Mouse (Mus musculus): ENCODE measurements around the gene 2310079G19Rik. TPM values are rescaled to one million over a fixed set of nuclear protein-coding genes. Genes with fewer than 3 reads are reported as not detected.

The 2310079G19Rik gene
- polyA plus RNA-seq (2012), result not detected in 2 replicates

- no peak for TF ChIP-seq GATA1 (IDR thresholded peaks at IDR 0.05; ENCODE audit: low read length)
Measured at GRCm38 (mm10) chr16:88627566-88627965, at the start of gene 2310079G19Rik. Gene 2310079G19Rik (minus strand): TSS chr16:88627666.

- TF ChIP-seq GATA1 (IDR thresholded peaks at IDR 0.05; ENCODE audit: low read length), result no peak
Measured at GRCm38 (mm10) chr16:88671571-88671970, 44.1 kb upstream of the 2310079G19Rik start, which contains the start of gene Krtap27-1. Gene Krtap27-1 (minus strand): TSS chr16:88671671.

GRCm38 (mm10) chr16:88657426-88657825 lies 30.0 kb upstream of the 2310079G19Rik start:
- TF ChIP-seq GATA1 (IDR thresholded peaks at IDR 0.05; ENCODE audit: low read length), result no peak

- no peak for TF ChIP-seq GATA1 (IDR thresholded peaks at IDR 0.05; ENCODE audit: low read length)
Measured at GRCm38 (mm10) chr16:88651952-88652351, 24.5 kb upstream of the 2310079G19Rik start.

GRCm38 (mm10) chr16:88651082-88651481 lies 23.6 kb upstream of the 2310079G19Rik start:
- no peak for TF ChIP-seq GATA1 (IDR thresholded peaks at IDR 0.05; ENCODE audit: low read length)

GRCm38 (mm10) chr16:88647358-88647846 lies 19.9 kb upstream of the 2310079G19Rik start, which contains the start of gene Krtap26-1:
Gene Krtap26-1 (minus strand): TSS chr16:88647796.
- TF ChIP-seq GATA1 (IDR thresholded peaks at IDR 0.05; ENCODE audit: low read length), result no peak

GRCm38 (mm10) chr16:88646366-88647111 lies 19.1 kb upstream of the 2310079G19Rik start:
- TF ChIP-seq GATA1 (IDR thresholded peaks at IDR 0.05; ENCODE audit: low read length), result no peak

- TF ChIP-seq GATA1 (IDR thresholded peaks at IDR 0.05; ENCODE audit: low read length), result no peak
Measured at GRCm38 (mm10) chr16:88640053-88640452, 12.6 kb upstream of the 2310079G19Rik start.

- no peak for TF ChIP-seq GATA1 (IDR thresholded peaks at IDR 0.05; ENCODE audit: low read length)
Measured at GRCm38 (mm10) chr16:88635142-88635541, 7.7 kb upstream of the 2310079G19Rik start.

GRCm38 (mm10) chr16:88631474-88631873 lies 4.0 kb upstream of the 2310079G19Rik start:
- no peak for TF ChIP-seq GATA1 (IDR thresholded peaks at IDR 0.05; ENCODE audit: low read length)

- no peak for TF ChIP-seq GATA1 (IDR thresholded peaks at IDR 0.05; ENCODE audit: low read length)
Measured at GRCm38 (mm10) chr16:88612712-88613111, 14.8 kb downstream of the 2310079G19Rik start.

- no peak for TF ChIP-seq GATA1 (IDR thresholded peaks at IDR 0.05; ENCODE audit: low read length)
Measured at GRCm38 (mm10) chr16:88611922-88612321, 15.5 kb downstream of the 2310079G19Rik start, which contains the start of gene Krtap24-1. Gene Krtap24-1 (minus strand): TSS chr16:88612279.

GRCm38 (mm10) chr16:88604570-88604969 lies 22.9 kb downstream of the 2310079G19Rik start:
- no peak for TF ChIP-seq GATA1 (IDR thresholded peaks at IDR 0.05; ENCODE audit: low read length)

GRCm38 (mm10) chr16:88602464-88602863 lies 25.0 kb downstream of the 2310079G19Rik start:
- TF ChIP-seq GATA1 (IDR thresholded peaks at IDR 0.05; ENCODE audit: low read length), result no peak

GRCm38 (mm10) chr16:88600303-88600702 lies 27.2 kb downstream of the 2310079G19Rik start:
- TF ChIP-seq GATA1 (IDR thresholded peaks at IDR 0.05; ENCODE audit: low read length), result no peak

- TF ChIP-seq GATA1 (IDR thresholded peaks at IDR 0.05; ENCODE audit: low read length), result no peak
Measured at GRCm38 (mm10) chr16:88599504-88600237, 27.8 kb downstream of the 2310079G19Rik start.

Measured in G1E-ER4 (cell line).